Mouse (Mus musculus): ENCODE measurements around the gene Dlx1.

DNA sequence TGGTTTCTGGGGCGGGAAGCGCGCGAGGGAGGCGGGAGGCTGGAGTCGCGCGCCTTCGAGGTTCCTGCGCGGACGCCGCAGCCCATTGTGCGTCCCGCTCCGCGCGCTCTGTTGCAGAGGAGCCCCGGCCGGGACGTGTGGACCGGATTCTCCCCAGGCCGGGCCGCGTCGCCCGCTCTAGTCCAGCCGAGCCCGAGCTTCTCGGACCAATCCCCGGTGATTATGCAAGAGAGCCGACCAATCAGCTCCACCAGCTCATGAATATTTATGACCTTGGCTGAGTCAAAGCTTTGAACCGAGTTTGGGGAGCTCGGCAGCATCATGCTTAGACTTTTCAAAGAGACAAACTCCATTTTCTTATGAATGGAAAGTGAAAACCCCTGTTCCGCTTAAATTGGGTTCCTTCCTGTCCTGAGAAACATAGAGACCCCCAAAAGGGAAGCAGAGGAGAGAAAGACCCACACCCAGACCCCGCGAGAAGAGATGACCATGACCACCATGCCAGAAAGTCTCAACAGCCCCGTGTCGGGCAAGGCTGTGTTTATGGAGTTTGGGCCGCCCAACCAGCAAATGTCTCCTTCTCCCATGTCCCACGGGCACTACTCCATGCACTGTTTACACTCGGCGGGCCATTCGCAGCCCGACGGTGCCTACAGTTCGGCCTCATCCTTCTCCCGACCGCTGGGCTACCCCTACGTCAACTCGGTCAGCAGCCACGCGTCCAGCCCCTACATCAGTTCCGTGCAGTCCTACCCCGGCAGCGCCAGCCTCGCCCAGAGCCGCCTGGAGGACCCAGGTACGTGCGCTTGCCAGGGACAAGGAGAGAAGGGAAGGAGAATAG, 1.8 kb downstream of the Dlx1 start:
- TF ChIP-seq CTCF (IDR thresholded peaks at IDR 0.05; ENCODE audit: borderline replicate concordance, insufficient read depth, low read depth, low read length), result no peak
- TF ChIP-seq POLR2A (IDR thresholded peaks at IDR 0.05; ENCODE audit: borderline replicate concordance, insufficient read depth, low read length), result no peak
